Comparison of ENCODE assay signal across 10 mouse cellular contexts in the genomic region with DNA sequence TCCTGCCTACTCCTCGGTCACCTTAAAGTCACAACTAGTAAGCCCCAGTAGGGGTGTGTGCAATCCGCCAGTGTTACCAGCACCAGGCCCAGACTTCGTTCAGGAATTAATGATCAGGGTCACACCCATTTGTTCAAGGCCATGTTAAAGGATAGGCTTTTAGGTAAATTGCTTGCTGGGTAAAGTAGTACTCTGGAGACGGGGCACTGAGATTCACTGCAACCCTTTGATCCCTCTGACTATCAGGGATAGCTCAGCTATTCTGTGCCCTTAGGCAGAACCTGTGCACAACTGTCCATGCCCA. TPM values are rescaled to one million over a fixed set of nuclear protein-coding genes. Genes with fewer than 3 reads are reported as not detected.
DNase-seq lines count a peak whose midpoint lies in the region; ATAC-seq lines count a peak whose summit lies in the region.
"Had no signal": no experiment of that assay in that cellular context is flagged by ENCODE, and none has a peak within 500 bp of the region (broad histone marks: within the 10 kb centered on the region; RNA-seq: fewer than 3 reads in every experiment).

No protein-coding gene starts in this region.

- no peak for ATAC-seq in heart, embryonic 11.5 days (replicated peaks; ENCODE audit: insufficient number of reproducible peaks, low FRiP score, low TSS enrichment)
- ATAC-seq in lung, embryonic 16.5 days (ENCODE audit: low read depth) = no peak
- ATAC-seq in embryonic facial prominence, embryonic 15.5 days (ENCODE audit: insufficient number of reproducible peaks, low FRiP score, low TSS enrichment, low read depth) = no peak
- no peak for ATAC-seq in neural tube, embryonic 15.5 days (ENCODE audit: low FRiP score)

- DNase-seq in heart, postnatal 10 days = no peak
- no peak for DNase-seq in lung, adult 18-20 months
- no peak for DNase-seq in frontal cortex, postnatal 10 days (ENCODE audit: low spot score in 2 of 2)
- no peak for DNase-seq in thymus, postnatal 36 days
- DNase-seq: kidney, postnatal 14 days had no signal

- peak overlapping the region; percentile 94 for H3K27ac ChIP-seq in heart, embryonic 11.5 days (ENCODE audit: low read depth, low read length)
- H3K27ac ChIP-seq in lung, embryonic 16.5 days (ENCODE audit: low read length) = peak overlapping the region; percentile 99
- peak overlapping the region; percentile 98 for H3K27ac ChIP-seq in embryonic facial prominence, embryonic 15.5 days (replicated peaks)
- 0 out of 2 replicates have a peak overlapping the region, but pooled peaks have one; percentile 11 for H3K27ac ChIP-seq in neural tube, embryonic 15.5 days (replicated peaks)

- H3K4me2 ChIP-seq in heart, embryonic 11.5 days = no peak overlapping the region
- H3K4me2 ChIP-seq in lung, embryonic 16.5 days (ENCODE audit: low read depth, low read length) = no peak overlapping the region
- no peak overlapping the region for H3K4me2 ChIP-seq in embryonic facial prominence, embryonic 15.5 days (replicated peaks)
- H3K4me2 ChIP-seq in neural tube, embryonic 15.5 days = no peak overlapping the region

- peak overlapping the region; percentile 56; the same call in 1 of the 2 replicates for H3K9ac ChIP-seq in heart, embryonic 11.5 days (ENCODE audit: low read depth, low read length)
- H3K9ac ChIP-seq in lung, embryonic 16.5 days (ENCODE audit: low read length) = peak overlapping the region; percentile 64
- H3K9ac ChIP-seq in embryonic facial prominence, embryonic 15.5 days = no peak overlapping the region
- no peak overlapping the region for H3K9ac ChIP-seq in neural tube, embryonic 15.5 days (replicated peaks)

- H3K36me3 ChIP-seq in heart, embryonic 11.5 days (ENCODE audit: control insufficient read depth, insufficient read depth, low read length) = no peaks in the 10 kb centered on the region
- no peaks in the 10 kb centered on the region for H3K36me3 ChIP-seq in lung, embryonic 16.5 days (ENCODE audit: control insufficient read depth, insufficient read depth, low read length)
- no peaks in the 10 kb centered on the region for H3K36me3 ChIP-seq in embryonic facial prominence, embryonic 15.5 days
- no peaks in the 10 kb centered on the region for H3K36me3 ChIP-seq in neural tube, embryonic 15.5 days

- H3K4me1 ChIP-seq in heart, embryonic 11.5 days (ENCODE audit: control insufficient read depth, insufficient read depth, low read length) = peaks cover 48% of the 10 kb centered on the region
- peaks cover 32% of the 10 kb centered on the region for H3K4me1 ChIP-seq in lung, embryonic 16.5 days (replicated peaks; ENCODE audit: control insufficient read depth, insufficient read depth, low read length)
- H3K4me1 ChIP-seq in embryonic facial prominence, embryonic 15.5 days = peaks cover 41% of the 10 kb centered on the region
- peaks cover 11% of the 10 kb centered on the region for H3K4me1 ChIP-seq in neural tube, embryonic 15.5 days

- no peaks in the 10 kb centered on the region for H3K9me3 ChIP-seq in heart, embryonic 11.5 days (replicated peaks; ENCODE audit: control insufficient read depth, low read length)
- H3K9me3 ChIP-seq in lung, embryonic 16.5 days (ENCODE audit: control insufficient read depth, low read length) = no peaks in the 10 kb centered on the region
- no peaks in the 10 kb centered on the region for H3K9me3 ChIP-seq in embryonic facial prominence, embryonic 15.5 days (replicated peaks)
- H3K9me3 ChIP-seq in neural tube, embryonic 15.5 days (replicated peaks) = no peaks in the 10 kb centered on the region

- H3K27me3 ChIP-seq in heart, embryonic 11.5 days (ENCODE audit: control insufficient read depth, insufficient read depth, low read length) = no peaks in the 10 kb centered on the region
- no peaks in the 10 kb centered on the region for H3K27me3 ChIP-seq in lung, embryonic 16.5 days (ENCODE audit: control insufficient read depth, insufficient read depth, low read depth, low read length)
- no peaks in the 10 kb centered on the region for H3K27me3 ChIP-seq in embryonic facial prominence, embryonic 15.5 days
- 0 out of 2 replicates have a peak, but pooled peaks cover 3% of the 10 kb centered on the region for H3K27me3 ChIP-seq in neural tube, embryonic 15.5 days (replicated peaks)

- WGBS in heart, embryonic 11.5 days (ENCODE audit: insufficient replicate concordance) = 58% methylated on average over 4 of the region's 4 CpGs
- WGBS in lung, embryonic 16.5 days = 64% methylated on average over 4 of the region's 4 CpGs
- WGBS in embryonic facial prominence, embryonic 15.5 days = 41% methylated on average over 4 of the region's 4 CpGs
- 80% methylated on average over 4 of the region's 4 CpGs for WGBS in neural tube, embryonic 15.5 days

- intact Hi-C loops in heart, postnatal 10 days (cut with DNase I) = loop anchor here (5.0 kb wide), 1 partner anchor 48 kb away; no protein-coding TSS in a partner anchor

- no peak overlapping the region for H3K4me3 ChIP-seq in heart, embryonic 11.5 days (ENCODE audit: low read depth, low read length)
- no peak overlapping the region for H3K4me3 ChIP-seq in lung, embryonic 16.5 days (ENCODE audit: low read length)
- no peak overlapping the region for H3K4me3 ChIP-seq in embryonic facial prominence, embryonic 15.5 days (replicated peaks)
- H3K4me3 ChIP-seq in neural tube, embryonic 15.5 days (replicated peaks) = no peak overlapping the region

RNA-seq across cellular contexts. Expression of gene Ddc, which starts 18.3 kb away (rescaled TPM):
- 39.7 and 44.5 TPM in 2 replicates for polyA plus RNA-seq in heart, embryonic 11.5 days (2014; fragmentation: Nextera tagmentation; extraction: Ambion mirVana)
- total RNA-seq in heart, postnatal 10 days (2021) = 10 to 100 TPM; 11.0 to 11.9 TPM
- polyA plus RNA-seq in lung, embryonic 16.5 days (2015; fragmentation: Nextera tagmentation; extraction: Ambion mirVana) = 15.9 and 17.7 TPM in 2 replicates
- 20.7 and 24.2 TPM in 2 replicates for polyA plus RNA-seq in embryonic facial prominence, embryonic 15.5 days (2015; fragmentation: Nextera tagmentation; extraction: Ambion mirVana)
- polyA plus RNA-seq in neural tube, embryonic 15.5 days (2015; fragmentation: Nextera tagmentation; extraction: Ambion mirVana) = 4.7 and 5.5 TPM in 2 replicates
- total RNA-seq: monocyte, adult 5-6 weeks had no signal

Comparison
In these comparisons a context has a peak if more than half of its experiments do, and no peak if none do; other contexts are left out.
1. H3K27ac ChIP-seq: peak in every context shown above with its lines; median percentile 99 in lung, embryonic 16.5 days; 98 in embryonic facial prominence, embryonic 15.5 days; 94 in heart, embryonic 11.5 days; 11 in neural tube, embryonic 15.5 days.
2. H3K9ac ChIP-seq: peak in heart, embryonic 11.5 days (single experiment) and lung, embryonic 16.5 days (single experiment); none in embryonic facial prominence, embryonic 15.5 days (single experiment) and neural tube, embryonic 15.5 days (single experiment).